Mouse (Mus musculus): ENCODE measurements around the gene Scp2.

DNA sequence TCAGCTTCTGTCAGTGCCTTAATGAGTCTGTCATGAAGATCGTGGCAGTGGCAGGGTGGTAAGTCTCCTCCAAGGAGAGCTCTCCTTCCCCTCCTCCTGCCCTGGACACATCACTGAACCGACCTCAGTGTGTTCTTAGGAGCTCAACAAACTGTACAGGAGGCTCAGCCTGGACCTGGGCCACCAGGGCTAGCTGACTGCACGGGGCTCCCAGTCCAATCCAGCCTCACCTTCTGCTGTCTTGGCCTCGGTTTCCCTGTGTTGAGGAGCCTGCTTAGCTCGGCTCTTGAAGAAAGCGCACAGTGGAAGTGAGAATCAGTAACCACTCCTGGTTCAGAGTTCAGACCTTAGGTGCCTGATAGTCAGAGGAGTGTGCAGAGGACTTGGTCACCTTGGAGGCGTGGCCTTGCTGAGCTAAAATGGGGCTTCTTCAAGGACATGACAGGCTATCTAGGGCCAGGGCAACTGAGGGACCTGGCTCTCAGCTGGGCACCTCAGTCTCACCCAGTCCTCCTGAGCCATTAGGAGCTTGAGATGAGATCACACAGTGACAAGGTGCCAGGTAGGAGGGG lies 137.2 kb downstream of the Scp2 start:
- TF ChIP-seq CTCF (IDR thresholded peaks at IDR 0.05; ENCODE audit: borderline replicate concordance, extremely low read depth, insufficient read depth, insufficient read length) (no peak), POLR2A (IDR thresholded peaks at IDR 0.05; ENCODE audit: borderline replicate concordance, extremely low read depth, insufficient read depth, insufficient read length, poor library complexity, severe bottlenecking) (no peak)

Measured in brain, embryonic 14.5 days (tissue).